Mouse (Mus musculus) naive thymus-derived CD4-positive, alpha-beta T cell, adult 2 months (primary cell): ENCODE data around the gene Tmem63b.

Source experiments
- DNase-seq: peaks from one replicate; pipeline ENCODE4 v3.0.0-alpha.2; 2011; ENCODE audit warnings: low read depth

Gene Tmem63b

DNA sequence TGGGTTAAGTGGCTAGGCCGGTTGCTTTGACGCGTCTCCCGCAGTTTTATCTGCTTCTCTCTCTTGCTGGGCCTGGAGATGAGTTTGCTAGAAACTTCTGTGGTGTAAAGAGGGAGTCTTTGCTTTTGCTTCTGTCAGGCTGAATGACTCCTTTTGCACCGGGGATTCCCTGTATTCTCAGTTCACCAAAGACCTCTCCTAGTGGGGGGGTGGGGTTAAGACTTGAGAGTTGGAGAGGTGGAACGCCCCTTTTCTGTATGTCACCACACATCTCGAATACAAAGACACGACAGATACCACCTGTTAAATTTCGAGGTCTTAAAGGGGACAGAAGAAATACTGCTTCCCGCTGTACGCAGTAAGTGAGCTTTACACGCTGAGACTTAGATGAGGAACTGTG lies at the start of gene Tmem63b:
Gene Tmem63b (minus strand): TSS at position 190 of the 400 bp plus-strand sequence.
- DNase-seq: peak; percentile 76

DNA sequence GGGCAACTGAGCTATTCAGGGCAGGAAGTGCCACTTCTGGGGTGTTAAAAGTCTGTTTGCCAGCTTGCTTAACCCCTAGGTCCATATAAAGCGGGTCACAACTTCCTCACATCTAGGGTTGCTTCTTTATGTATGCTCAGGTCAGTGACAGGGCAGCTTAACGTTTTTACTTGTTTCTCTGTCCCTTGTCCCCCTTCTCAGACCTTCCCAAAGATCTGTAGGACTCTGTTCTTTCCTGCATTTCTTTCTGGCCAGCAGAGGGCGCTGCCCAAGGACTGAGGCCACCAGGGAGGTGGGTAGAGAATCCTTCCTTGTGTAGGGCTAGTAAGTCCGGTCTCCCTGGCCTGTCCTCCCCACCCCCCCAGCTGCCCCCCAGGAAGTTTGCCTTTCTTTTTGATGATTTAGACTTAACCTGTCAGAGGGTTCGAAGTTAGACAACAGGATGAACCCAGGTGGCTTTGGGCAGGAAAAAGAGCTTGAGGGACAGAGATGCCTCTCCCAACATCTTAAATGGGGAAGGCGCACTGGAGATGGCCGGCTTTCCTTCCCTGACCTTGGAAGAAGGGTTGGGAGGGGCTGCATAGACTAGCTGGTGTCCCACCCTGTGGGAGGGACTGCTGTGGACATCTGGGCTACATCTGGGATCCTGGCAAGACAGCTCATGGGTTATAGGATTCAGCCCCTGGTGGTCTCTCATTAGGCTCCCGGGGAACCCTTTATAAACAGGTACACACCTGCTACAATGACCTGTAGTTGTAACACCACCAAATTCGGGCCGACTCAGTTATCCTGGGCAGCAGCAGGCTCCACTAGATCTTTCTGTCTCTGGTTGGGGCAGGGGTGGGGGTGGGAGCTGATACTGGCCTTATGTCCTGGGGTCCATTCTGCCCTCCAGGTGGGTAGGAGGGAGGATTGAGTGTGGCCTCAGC lies 48.9 kb upstream of the Tmem63b start:
- peak; percentile 82 for DNase-seq

DNA sequence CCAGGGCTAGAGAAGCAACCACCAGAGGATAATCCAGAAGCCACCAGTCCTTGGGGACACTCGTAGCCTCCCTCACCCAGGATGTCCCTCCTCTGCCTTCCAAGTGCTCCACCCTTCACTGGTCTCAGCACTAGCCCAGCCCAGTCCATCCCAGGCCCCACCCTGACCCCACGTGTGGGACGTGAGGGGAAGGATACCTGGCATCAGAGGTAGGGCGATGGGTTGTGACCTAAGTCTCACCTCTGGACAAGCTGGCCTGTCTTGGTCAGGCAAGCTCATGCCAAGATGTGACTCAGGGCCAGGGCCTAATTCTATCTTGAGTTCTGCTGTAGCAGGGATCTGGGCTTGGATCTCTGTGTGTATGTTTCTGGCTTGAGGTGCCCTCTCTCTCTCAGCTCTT lies 48.2 kb upstream of the Tmem63b start:
- DNase-seq: no peak

DNA sequence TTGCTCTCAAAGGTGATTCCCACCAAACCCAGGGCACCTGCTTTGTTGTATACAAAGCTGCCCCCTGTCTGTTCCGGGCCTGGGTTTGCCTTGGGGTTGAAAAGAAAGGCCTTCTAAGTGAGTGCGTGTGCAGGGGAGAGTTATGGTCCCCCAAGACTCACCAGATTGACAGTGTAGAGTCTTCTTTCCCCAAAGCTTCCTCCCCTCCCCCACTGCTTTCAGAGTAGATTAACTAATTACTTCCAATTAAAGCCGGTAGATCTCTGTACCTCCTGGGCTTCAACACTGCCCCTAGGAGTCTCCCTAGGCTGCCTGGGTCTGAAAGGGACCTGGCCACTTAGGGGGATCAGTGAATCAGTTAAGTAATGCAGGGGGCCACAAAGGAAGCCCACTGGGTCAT lies 47.6 kb upstream of the Tmem63b start:
- DNase-seq: no peak

DNA sequence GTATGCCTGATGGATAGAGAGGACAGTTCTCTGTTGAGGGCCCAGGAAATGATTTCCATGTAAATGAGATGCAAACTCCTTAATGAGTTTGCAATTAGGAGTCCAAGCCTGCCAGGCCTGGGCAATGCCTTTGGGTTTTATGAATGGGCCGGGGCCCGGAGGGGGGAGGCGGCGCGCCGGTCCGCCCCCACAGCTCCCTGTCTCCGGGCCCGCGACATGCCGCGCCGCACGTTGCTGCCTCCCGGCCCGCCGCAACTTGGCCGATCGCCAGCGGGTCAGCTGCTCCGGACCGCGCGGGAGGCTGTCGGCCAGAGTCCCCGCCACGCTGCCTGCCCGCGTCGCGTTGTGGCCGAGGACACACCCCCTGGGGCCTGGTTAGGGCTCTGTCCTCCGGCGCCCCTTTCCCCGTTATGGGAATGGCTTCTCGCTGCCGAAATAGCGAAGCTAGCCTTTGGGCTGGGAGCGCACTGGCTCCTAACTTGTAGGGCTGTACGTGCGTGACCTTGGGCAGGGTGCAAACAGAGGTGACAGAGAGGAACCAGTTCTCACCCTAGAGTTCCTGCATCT lies 47.1 kb upstream of the Tmem63b start, which contains the start of gene 1600014C23Rik:
Gene 1600014C23Rik (minus strand): TSS at position 110 of the 567 bp plus-strand sequence.
- DNase-seq: no peak

DNA sequence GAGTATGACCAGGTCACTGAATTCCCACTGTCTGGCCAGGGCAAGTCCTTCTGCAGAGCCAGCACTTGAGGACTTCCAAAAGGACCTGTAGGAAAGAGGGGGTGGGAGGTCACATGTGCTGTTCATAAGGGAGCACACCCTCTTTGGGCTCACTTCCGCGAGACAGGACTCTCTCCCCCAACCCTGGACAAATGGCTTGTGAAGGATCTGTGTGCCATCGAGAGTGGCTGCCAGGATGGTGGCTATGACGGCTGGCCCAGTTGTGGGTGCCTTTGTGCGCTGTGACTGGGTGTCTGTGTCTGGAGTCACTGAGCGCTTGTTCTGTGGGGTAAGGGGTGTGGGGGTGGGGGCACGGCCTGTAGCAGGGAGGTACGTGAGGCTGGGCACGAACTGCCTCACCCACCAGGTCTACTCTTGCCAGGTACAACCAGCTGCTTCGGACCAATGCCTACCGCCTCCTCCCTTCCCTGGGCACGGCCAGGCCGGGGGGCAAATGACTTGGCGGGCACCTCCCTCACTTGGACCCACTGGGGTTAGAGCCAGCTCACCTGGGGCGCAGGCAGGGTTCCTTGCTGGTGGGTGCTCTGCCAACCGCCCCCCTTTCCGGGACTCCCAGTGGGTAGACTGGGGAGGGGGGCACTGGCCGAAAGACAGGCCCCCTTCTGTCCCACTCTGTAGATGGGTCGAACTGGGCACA lies 46.5 kb upstream of the Tmem63b start:
- DNase-seq: no peak

DNA sequence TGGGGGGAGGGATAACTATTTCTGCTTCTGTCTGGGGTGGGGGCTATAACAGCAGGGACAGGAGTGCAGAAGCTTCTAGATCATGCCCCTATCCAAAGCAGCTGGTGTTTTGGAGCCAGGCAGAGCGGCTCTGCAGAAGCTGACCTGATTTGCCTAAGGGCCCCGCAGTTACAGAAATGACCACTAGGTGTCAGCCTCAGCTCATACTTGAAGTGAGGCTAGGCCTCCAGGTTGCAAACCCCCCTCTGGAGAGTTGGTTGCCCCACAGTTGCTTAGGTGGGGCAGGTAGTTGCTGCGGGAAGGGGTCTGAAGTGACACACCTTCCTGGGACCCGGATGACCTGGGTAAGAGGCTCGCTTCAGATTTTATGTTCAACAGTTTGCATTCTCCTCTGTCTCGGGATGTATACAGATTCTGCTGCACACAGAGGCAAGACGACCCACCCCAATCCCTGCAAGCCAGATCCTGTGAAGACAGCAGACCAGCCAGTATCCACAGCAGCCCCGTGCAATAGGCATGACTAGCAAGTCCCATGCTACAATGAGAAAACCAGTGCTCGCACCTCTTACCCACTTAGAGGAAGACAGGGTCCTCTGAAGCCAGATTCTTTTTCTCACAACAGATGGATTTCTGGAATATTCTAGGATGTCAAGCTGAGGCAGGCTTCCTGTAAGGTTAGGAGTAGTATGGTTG lies 44.6 kb upstream of the Tmem63b start:
- peak; percentile 90 for DNase-seq

DNA sequence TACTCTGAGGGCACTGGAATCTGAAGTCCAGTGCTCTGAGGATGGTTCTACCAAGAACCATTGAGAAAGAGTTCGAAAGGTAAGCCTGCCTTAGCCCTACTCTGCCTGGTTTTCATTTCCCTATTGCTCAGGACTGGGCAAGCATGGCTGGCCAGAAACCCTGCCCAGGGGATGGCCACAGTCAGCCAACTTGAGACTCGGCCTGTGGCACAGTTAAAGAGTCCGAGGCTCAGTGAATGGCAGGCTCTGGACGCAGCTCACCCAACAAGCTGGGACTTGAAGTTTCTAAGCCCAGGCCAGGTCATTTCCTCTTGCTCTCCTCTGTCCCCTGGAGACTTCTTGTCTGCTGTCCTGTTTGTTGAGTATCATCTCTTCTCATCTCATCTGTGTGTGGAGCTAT lies 44.0 kb upstream of the Tmem63b start:
- no peak for DNase-seq

DNA sequence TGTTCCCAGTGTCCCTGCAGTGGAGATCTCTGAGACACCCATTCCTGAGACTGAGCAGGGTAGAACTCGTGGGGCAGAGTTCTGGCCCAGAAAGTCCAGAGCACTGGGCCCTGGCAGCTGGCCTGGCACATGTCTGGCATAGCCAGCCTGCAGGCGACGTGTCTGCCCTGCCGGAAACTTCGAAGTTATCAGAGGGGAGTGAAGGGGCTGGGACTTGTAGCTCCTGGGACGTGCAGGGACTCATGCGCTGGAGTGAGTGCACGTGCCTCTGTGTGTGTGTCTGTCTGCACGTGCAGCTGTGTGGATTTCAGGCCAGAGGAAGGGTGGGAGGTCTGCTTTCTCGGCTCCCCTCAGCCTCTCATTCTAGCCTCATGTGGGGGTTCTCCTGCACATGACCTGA lies 42.7 kb upstream of the Tmem63b start:
- DNase-seq: no peak

DNA sequence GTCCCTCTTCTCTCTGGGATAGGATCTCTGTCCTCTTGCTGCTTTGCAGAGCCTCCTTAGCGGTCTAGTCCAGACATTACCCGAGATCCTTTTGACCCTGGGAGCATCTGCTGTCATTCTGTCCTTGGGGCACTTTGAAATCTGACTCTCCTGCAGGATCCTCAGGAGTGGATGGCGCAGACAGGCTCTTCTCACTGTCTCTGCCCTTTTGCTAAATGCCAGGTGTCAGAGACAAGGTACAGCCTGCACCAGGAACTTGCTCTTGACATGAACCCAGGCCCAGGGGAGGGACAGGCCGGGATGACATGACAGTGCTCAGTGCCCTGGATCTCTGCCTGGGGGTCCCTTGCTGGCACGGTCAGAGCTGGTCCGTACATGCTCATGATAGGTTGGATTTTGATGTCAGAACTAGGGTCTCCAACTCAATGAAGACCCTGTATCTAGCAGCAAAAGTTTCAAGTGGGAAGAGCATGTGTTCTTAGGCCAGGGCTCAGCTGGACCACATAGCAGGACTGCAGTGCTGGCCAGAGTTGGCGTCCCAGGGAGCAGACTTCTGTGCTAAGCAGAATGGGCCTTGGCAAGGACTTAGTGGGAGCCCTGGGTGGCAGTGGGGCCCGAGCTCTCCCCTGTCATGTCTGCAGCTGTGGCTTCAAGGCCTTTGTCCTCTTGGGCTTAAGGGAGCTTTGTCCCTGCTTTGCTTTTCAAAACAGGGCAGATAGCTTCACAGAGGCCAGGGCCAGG lies 41.4 kb upstream of the Tmem63b start:
- DNase-seq: no peak

DNA sequence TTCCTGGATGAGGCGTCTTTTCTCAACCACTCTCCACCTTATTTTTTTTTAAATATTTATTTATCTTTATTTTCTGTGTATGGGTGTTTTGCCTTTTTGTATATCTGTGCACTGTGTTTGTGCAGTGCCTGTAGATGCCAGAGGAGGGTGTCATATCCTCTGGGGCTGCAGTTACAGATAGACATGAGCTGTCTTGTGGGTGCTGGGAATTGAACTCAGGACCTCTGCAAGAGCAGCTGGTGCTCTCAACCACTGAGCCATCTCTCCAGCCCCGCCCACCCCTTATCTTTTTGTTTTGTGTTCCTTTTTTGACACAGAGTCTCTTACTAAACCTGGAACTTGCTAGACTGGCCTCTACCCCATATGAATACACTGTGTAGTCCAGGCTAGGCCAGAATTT lies 40.8 kb upstream of the Tmem63b start:
- no peak for DNase-seq

DNA sequence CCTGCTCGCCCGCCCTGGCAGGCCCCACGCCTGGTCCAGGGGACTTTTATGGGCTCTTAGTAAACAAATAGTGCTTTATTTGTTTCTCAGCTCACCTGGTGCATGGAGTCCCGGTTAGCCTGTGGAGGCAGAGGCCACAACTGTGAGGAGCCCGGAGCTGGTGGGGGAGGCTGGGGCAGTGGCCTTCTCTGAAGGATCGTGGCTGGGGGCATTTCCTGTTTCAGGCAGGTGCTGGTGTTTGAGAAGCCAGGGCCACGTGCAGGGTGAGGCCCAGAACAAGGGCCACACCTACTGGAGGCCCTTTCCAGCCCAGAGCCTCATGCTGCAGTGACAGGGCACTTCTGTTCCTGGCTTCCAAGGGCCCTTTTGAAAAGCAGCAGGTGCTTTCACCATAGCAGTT lies 39.5 kb upstream of the Tmem63b start:
- no peak for DNase-seq

DNA sequence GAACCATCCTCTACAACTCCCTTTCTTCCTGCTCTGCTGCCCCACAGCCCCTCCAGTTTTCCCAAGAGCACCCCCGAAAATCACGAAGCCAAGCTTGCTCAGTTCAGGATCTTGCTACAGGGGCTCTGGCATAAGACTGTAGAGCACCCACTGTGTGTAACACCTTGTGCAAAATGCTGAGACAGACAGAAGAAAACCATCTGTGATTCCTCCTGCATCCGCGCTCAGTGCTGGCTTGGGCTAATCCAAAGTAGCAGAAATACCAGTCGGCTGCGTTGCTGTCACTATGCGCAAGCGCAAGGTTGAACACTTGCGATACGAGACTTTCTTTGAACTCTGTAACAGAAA lies 37.8 kb upstream of the Tmem63b start:
- DNase-seq: no peak

DNA sequence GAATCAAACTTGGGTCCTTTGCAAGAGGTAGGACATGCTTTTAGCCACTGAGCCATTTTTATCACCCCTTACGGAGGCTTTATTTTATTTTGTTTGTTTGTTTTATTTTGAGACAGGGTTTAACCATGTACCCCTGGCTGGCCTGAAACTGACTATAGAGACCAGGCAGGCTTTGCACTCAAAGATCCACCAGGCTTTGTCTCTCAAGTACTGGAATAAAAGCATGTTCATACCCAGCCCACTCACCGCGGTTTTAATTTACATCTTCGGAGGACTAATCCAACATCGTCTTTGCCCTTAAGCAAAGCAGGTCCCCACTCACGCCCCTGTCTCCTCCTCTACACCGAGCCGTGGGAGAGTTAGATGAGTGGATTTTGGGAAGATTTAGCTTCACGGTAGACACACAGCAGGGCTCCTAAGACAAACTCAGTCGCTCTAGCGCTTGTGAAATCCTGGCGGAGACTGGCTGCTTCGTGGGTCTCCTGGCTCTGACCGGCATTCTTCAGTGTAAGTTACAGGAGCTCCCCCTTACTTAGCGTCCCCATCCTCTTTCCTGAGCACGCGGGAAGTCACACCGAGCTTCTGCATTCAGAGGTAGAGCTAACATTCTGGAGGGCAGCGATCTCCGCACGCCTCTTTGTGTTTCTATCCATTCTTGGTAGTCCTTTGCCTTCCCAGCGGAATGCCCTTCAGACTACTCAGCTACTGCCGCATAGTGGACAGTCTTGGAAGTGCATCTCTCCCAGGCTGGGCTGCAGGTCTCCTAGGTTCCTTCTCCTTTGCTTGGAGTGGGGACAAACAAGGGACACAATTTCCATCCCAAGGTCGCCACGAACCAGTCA lies 37.2 kb upstream of the Tmem63b start:
- DNase-seq: peak; percentile 82

DNA sequence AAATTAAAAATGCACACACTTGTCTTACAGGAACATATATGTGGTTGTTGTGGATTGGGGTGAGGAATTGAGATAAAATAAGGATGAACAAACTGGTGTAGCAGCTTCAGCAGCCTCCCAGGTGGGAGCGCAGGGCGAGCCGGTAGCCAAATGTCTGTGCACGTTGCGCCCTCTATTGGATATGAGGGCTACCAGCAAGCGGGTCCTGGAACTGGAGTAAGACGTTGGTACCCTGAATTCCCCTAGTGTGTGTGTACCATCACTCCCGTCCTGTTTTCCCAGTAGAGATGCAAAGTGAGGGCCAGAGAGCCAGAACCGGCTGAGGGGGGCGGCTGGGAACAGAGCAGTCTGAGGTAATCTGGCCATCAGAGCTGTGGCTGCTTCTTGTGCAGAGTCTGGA lies 31.6 kb upstream of the Tmem63b start:
- peak; percentile 75 for DNase-seq

DNA sequence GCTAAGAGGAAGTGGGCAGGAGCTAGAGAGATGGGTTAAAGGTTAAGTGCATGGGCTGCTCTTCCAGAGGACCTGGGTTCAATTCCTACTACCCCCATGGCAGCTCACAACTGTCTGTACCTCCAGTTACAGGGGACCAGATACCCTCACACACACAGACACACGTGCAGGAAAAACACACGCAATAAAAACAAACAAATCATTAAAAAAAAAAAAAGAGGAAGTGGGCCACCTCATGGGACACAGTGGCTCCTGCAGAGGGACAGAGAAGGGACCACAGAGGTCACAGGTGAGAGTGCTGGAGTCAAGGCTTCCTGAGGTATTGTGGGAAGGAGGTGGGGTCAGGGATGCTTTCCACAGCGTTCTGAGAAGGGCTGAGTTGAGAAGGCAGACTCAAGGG lies 24.8 kb upstream of the Tmem63b start:
- no peak for DNase-seq

DNA sequence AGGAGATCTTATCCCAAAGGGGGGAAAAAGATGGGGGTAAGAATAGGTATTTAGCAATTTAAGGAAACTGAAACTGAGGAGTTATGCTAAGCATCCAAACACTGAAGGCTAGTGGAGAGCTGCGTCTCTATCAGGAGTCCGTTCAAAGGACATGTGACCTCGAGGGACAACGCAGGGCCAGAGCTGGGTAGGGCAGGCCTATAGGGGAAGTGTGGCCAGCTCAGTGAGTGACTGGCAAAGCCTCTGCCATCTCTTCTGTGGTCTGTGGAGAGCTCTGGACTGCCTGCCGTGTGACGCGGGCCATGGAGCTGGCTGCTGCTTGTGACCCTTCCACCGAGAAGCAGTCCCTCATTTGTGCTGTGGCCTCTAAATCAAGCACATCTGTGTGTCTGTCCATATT lies 23.7 kb upstream of the Tmem63b start:
- DNase-seq: no peak

DNA sequence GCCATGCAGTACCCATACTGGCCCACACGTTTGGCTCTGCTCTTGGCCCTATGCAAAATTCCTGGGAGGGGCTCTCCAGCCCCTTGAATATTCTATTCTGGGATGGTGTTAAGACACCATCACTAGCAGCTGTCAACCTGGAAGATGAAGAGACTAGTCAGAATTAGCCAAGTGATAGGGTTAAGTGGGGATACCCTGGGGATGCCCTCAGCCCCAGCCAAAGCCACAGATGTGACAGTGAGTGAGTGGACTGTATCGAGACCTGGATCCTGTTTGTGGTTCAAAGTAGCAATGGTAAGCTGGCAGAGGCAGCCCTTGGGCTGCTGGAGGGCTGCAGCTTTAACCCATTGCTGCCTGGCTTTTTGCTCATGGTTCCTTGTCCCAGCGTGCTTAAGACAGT lies 23.1 kb upstream of the Tmem63b start:
- no peak for DNase-seq

DNA sequence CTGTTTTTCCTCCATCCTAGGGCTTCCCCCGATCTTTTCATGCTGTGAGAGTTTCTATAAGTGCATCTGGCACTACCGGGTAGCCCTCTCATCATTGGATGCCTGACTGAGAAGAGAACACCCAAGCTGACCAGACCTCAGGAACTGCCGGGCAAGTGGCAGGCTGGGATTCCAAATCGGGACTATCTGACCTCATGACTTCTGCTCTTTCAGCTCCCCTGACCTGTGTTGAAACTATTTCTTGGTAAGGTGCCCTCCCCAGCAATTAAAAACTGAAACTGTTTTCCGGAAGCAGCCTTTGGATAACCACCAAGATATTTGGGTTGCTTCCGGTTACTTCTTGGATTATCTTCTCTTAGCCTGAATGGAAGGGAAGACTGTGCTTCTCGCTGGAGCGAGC lies 21.5 kb upstream of the Tmem63b start:
- DNase-seq: no peak

DNA sequence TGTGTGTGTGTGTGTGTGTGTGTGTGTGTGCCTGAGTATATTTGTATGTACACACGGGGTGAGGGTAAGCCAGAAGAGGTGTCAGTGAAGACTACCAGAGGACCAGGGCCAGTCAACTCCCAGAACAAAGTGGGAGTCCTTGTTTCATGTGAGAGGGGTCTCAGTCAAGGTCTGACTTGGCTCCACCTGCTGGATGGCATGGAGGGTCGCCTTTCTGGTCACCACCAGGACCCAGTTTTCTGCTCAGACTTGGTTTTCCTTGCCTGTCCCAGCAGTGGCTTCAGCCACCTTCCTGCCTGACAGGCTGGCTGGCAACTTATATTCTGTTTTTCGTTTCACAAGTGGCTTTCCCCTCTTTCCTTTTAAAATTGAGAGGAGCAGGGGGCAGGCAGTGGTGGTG lies 20.7 kb upstream of the Tmem63b start:
- DNase-seq: no peak

DNA sequence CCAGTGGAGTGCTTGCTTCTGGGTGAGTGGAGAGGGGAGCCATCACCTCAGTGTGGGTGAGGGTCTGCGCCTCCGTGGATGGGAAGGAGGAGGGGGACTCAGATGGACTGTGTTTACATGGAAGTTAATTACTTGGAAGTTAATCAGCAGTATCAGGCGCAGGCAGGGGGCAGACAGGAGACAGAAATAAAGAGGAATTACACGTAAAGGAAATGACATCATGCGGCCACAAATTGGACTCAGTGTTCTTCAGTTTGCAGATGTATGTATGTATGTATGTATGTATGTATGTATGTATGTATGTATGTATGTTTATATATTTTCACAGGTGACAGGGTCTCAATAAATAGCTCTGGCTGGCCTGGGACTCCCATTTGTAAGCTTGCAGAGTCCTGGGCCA lies 20.1 kb upstream of the Tmem63b start:
- no peak for DNase-seq
